Mouse (Mus musculus) brain, embryonic 18.5 days (tissue): ENCODE data around the gene Rpl28.

Source experiments
- DNase-seq: peaks from one replicate; pipeline ENCODE4 v3.0.0-alpha.2; 2012; ENCODE audit warnings: low read depth, low spot score

Rpl28 gene

DNA sequence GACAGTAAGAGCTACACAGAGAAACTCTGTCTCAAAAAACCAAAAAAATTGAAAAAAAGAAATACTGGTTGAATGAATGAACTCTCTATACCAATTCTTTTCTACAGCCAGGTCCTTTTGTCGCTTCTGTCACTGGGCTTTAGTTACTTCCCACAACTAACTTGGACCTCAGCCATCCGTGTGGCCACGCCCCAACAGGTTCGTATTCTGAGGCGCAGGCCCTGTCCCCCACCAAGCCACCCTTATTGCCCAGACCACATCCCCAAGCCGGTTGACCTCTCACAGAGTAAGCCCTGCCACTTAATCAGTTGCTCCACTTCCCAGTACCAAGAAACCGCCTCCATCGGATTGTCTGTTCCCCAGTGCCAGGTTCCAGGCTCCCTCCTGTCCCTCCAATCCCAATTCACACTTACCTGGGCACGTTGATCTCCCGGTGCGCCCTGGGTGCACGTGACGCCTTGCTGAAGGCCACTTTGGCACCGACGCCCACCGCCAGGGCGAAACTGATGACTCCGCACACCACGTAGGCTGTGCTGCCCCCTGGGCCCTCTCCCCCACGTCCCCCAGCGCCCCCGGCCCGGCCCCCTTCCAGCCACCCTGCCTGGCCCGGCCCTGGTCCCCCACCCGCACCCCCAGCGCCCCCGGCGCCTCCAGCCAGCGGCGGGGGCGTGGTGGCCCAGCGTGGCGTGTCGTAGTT is 43.1 kb downstream of the Rpl28 start:
- no peak for DNase-seq

DNA sequence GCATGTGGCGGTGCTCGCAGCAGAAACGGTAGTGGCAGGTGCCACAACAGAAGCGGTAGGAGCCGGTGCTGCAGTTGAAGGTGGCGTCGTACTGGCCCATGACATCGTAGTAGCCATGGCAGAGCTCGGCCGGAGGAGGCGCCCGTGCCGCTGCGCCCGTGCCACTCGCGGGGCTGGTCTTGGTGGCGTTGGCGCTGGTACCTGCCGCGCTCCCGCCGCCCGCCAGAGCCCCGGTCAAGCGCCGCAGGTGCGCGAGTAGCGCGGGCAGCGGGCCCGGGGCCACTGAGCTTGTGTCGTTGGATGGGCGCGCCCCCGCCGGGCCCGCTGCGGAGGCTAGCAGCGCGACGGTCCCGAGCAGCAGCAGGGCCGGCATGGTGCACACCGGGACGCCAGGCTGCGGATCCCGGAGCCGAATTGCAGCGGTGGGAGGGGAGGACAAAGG is 43.7 kb downstream of the Rpl28 start:
- no peak for DNase-seq

DNA sequence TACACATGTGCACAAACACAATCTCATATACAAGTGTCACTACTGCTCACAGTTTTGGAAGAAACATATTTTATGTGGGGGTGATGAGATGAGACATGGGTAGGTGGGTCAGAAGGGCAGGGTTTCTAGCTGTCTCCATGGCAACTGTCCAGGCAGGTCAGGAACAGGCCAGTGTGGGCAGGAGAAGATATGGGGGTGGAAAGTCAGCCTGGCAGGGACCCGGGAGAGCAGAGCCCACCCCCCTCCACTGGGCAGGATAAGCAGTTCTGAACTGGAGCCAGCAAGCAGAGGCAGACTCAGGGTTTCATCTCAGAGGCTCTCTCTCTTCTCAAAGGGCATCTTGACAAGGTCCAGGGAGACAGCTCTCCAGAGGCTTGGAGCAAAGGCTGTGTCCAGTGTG is 45.0 kb downstream of the Rpl28 start:
- DNase-seq, result no peak

DNA sequence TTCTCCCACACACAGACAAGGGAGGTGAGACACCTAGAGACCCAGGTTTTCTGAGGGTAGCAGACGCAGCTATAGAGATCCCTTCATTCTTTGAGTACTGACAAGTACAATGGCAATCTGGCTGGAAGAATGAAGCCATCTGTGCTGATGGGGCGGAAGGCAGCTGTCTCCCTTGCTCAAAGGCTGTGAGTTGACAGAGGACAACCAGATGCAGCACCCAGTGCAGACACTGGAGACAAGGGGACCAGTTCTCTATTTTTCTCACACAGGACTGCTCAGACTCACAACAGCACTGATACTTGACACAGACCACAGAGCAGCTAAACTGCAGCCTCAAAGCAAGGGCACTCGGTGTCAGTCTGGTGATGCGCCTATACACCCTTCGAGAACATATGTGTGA is 49.4 kb downstream of the Rpl28 start:
- DNase-seq, result no peak

DNA sequence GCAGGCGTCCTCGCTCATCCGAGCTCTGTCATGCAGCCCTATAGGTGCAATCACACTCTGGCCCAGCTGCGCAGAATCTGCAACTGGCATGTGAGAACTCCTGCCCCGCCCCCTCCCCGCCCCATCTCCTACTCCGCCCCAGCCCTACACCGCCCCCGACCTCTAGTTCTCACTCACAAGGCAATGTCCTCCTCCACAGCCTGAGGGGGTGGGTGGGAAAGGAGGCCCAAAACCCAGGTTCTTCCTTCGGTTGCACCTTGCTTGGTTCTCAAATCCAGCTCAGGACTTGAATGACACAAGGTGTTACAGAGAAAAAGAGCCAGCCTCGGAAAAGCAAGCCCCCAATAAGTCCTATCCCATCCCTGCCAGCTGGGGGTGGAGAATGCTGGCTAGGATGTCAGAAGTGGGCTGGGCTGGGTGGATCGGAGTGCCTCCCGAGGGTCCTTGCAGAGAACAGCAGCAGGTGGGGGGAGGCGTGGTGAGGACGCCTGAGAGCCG is 50.0 kb downstream of the Rpl28 start:
- DNase-seq, result no peak

DNA sequence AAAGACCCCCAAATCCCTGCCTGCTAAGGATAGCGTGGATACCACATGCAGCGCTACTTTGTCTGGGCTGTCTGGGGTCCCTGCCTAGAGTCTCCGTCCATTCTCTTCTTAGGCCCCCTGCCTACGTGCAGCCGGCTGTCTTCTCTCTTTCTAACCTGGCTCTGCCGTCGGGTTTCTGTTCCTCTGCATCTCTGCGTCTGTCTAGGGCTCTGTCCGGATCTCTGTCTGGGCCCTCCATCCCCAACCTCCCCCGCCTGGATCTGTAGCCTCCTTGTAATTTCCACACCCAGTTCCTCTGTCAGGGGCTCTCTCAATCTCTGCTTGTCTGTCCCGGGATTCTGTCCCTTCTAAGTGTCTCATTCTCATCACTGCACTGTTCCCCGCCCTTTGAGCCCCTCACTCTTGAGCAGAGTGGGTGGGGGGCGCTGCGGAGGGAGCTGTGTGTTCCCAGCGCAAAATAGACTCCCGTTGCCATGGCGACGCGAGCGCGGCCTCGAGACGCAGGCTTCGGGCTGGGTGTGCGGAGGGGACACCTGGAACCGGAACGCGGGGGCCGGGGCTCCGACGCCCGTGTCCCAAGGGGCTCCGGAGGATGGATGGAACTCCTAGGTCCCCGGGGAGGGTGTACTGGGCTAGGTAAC is 51.0 kb downstream of the Rpl28 start:
- peak; percentile 75 for DNase-seq

DNA sequence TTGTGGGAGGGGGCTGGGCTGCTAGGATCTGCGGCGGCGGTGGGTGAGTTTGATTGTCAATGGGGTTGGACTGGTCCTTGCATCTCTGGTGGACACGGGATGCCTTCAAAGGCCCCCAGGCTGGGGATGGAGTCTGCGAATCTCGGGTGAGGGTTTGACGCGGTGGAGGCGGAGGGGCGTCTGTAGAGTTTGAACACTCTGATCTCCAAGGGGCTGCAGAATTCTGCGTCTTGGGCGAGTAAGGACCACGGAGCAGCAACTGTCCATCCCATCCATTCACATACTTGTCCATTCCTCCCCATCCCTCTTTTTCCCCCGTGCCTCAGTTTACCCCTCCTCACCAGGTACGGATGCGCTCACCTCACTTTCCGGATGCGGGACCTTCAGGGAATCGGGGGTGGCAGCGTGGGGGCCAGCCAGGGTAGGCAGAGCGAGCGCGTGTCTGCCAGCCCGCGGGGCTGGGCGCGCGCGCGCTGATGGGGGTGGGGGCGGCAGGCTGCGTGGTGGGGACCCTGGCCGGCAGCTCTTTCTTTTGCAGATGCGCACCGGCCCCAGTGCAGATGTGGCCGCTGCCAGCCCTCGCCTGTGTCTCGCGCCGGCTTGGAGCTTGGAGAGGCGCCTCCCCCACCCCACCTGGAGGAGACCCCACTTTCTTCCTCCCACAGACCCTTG is 51.7 kb downstream of the Rpl28 start, which contains the start of gene Shisa7:
TSS of gene Shisa7 (minus strand) at position 452 of the 672 bp plus-strand sequence.
- DNase-seq, result no peak
